Mouse (Mus musculus) spleen, postnatal 36 days (tissue): ENCODE results near the gene Pms2.

Source experiments
- DNase-seq, 2 experiments: peaks; one replicate each; pipeline ENCODE4 v3.0.0; 2022; ENCODE audit warnings: low spot score in 2 of 2, mixed read lengths in 1 of 2

The Pms2 gene

DNA sequence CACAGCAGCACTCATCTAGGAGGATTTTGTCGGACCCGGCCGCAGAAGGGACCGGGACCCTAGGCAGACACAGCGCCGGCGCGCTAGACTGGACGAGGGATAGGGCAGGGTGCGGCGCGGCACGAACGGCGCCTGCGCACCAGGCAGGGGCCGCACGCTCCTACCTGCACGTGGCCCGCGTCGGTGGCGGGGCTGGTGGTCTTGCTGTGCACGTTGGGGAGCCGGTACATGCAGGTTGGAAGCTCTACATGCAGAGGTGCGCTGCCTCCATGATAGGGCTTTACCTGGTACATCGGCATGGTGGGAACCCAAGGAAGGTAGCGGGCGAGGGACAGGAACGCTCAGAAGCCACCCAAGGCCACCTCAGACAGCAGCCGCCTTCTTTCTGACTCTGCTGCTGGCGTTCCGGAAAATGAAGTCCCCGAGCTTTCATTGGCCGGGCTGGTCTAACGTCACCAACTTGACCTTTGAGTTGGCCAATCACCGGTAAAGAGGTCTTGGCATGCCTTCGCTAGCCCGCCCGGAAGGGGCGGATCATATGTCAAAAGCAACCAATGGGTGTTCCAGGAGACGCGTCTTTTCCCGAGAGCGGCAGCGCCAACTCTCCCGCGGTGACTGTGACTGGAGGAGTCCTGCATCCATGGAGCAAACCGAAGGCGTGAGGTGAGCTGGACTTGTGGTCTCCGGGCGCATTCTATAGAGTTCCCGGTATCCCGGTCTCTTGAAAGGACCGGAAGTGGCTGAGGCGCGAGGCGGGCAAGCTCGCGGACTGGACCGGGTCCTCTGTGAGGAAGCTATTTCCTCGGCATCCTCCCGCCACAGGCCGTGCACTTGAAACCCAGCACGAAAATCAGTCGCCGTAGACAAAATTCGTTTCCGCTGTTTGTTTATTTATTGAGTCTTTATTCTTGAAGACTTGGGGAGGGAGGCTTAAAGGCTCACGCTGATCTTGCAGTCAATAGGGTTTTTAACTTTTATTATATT is at the start of gene Pms2, which contains the start of gene Aimp2:
Gene Pms2, plus strand, starts transcription at position 548 of the 984 bp plus-strand sequence.
Gene Aimp2, minus strand, starts transcription at position 431 of the 984 bp plus-strand sequence.
- peak; percentile 96 to 97 for DNase-seq

DNA sequence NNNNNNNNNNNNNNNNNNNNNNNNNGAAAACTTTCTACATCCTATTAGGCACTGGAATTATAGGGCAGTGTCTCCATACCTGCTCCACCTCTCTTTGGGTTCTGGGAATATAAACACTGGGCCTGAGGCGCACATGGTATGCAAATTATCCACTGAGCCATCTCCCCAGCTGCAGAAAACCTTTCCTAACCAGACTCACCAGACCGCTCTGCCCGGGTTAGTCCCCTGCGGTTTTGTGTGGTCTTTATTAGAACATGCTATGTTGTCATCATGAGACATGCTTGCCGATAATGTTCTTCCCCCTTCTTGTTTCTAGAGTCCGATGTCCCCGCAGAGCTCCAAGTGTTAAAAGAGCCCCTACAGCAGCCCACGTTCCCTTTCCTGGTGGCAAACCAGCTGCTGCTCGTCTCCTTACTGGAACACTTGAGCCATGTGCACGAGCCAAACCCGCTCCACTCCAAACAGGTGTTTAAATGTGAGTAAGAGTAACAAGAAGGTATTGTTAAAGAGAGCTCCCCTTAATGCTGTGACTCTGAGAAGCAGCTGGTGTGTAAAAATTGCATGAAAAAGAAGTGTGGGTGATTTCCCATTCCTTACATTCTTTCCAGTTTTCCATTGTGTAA is 38.1 kb upstream of the Pms2 start:
- peak; percentile 30 to 33 for DNase-seq

GRCm38 (mm10) chr5:143874571-143874970 is 35.2 kb upstream of the Pms2 start:
- DNase-seq = no peak

DNA sequence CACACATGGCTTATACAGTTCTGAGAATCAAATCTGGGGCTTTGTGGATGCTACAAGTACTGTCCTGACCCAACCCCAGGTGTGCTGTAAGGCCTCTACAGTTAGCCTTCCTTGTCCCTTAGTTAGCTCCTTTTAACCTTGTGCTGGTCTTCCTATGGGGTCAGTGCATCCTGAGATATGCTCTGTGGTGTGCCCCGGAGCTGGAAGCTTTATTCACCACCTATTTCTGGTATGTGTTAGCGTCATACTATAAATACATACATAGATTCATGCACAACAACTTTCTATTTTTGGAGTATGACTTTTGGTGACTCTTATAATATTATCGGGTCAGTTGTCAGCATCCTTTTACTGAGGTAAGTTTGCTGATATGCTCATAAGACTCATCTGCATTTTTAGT is 24.5 kb upstream of the Pms2 start:
- no peak for DNase-seq

- DNase-seq = no peak
Observed at GRCm38 (mm10) chr5:143890741-143891140, 19.0 kb upstream of the Pms2 start.

DNA sequence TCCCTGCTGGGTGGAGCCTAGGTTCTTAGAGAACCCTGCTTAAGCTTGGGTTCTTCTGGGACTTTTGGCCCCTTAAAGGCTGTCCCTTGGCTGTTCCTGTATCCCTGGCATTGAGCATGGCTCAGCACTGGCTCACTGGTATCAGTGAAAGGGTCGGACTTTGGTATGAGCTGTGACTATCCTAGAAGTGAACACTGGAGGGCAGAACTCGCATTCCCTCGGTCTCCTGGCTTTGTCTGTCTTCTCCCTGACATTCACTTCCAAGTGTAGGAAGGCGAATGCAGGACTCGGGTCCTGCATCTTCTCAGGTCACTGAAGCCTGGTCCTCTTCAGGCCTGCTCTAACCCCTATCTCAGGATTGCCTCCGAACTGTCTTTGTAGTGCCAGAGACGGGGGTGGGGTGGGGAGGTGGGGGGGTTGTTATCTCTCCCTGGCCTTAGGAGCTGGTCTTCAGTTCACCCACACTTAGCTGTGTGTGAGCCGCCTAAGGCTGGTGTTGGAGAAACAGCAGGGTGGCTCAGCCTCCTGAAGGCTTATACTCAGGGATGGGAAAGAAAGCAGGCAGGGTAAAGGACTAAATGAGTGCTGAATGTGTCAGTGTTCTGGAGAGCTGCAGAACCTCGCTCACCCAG is 17.4 kb upstream of the Pms2 start:
- no peak for DNase-seq

- DNase-seq = no peak
Observed at GRCm38 (mm10) chr5:143893396-143893795, 16.4 kb upstream of the Pms2 start.

GRCm38 (mm10) chr5:143897635-143898330 is 12.0 kb upstream of the Pms2 start, which contains the start of gene Ankrd61:
Gene Ankrd61 (minus strand): TSS chr5:143897685.
- DNase-seq = no peak

DNA sequence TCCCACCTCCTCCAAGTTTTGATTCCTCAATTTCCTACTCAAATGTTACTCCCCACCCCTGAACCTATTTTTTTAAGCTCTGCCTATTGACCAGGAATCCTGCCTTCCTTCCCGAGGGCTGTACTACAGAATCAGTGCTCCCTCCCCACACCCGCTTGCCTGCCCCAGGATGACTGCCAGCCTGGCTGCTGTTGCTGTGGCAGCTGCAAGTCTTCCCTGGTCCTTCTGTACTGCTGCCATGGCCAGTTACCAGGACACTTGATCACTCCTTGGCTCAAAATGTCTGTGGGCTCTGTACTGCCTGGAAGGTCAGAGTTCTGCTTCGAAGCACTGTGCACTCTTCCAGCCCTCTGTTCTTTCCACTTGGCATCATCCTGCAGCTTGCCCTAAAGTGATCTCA is 7.7 kb upstream of the Pms2 start:
- no peak for DNase-seq

GRCm38 (mm10) chr5:143903813-143904212 is 6.0 kb upstream of the Pms2 start:
- no peak for DNase-seq

DNA sequence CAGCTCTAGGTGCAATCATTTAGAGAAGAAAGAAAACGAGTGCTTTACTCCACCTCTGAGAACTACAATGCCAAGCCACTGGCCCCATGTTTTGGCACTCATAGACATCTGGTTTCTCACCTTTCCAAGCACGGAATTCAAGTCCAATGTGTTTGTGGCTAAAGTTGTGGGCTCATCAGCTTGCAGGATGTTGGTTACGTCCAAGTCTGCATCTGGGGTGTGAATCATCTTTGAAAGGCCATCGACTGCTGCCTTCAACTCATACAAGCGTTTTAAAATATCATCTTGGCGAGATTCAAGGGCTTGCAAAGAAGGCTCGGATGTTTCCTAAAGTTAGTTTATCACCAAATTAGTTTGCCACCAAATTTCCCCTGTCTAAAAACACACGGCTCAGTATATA is 3.3 kb upstream of the Pms2 start:
- DNase-seq = no peak

- DNase-seq = no peak
Observed at GRCm38 (mm10) chr5:143908926-143909325, 838 bp upstream of the Pms2 start.

- DNase-seq = no peak
Observed at GRCm38 (mm10) chr5:143916221-143916620, 6.5 kb downstream of the Pms2 start.

GRCm38 (mm10) chr5:143917418-143917817 is 7.7 kb downstream of the Pms2 start:
- peak; percentile 50 to 60 for DNase-seq

DNA sequence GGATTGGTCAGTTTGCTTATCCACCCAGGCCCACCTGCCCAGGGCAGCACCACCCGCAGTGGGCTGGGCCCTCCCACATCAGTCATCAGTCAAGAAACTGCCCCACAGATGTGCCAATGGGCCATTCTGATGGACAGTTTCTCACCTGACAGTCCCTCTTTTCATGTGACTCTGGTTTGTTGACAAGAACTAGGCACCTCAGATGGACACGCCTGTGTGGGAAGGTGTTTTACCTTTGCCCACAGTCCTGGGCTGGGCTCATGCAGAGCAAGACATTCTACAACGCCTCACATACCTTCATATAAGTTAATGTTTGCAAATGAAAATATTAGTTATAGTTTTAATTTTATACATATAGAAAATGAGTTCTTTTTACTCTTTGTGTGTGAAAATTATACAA is 8.4 kb downstream of the Pms2 start:
- DNase-seq = no peak

- peak in 1 of 2 experiments; percentile 13 for DNase-seq
Observed at GRCm38 (mm10) chr5:143924781-143925452, 15.2 kb downstream of the Pms2 start.

GRCm38 (mm10) chr5:143927875-143928274 is 18.1 kb downstream of the Pms2 start, which contains the start of gene Gm42421:
Gene Gm42421 (plus strand): TSS chr5:143928175.
- no peak for DNase-seq

DNA sequence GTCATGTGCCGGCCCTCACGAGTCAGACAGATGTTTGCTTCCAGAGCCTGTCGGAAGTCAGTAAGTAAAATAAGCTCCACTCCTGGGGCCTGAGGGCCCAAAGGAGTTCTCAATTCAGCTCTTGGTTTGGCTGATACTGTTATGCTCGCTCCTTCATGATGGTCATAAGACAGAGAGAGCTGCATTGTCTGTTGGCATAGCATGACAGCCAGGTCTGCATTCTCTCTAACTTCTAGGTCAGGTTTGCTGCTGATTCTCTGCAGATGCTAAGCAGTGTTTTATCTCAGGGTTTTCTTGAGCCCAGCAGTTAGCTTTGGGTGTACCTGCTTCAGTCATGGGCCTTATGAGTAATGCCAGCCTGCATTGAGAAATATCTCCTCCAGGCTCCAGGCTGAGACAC is 19.5 kb downstream of the Pms2 start:
- DNase-seq = no peak

DNA sequence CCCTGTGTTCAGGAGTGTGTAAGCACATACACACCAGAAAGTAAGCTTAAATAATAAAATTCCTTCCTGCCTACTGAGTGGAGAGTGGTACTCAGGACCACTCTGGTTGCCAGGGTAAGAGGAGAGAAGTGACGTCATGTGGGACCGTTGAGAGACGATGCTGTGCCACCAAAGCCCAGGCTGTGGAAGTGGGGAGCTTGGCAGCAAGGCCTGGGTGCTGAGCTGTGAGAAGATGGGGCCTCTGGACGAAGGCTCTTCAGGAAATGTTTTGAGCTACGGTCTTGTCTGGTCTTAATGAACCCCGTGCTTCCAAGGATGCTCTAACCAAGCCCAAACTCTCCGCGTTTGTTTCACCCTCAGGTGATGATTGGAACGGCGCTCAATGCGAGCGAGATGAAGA is 20.9 kb downstream of the Pms2 start:
- no peak for DNase-seq

DNA sequence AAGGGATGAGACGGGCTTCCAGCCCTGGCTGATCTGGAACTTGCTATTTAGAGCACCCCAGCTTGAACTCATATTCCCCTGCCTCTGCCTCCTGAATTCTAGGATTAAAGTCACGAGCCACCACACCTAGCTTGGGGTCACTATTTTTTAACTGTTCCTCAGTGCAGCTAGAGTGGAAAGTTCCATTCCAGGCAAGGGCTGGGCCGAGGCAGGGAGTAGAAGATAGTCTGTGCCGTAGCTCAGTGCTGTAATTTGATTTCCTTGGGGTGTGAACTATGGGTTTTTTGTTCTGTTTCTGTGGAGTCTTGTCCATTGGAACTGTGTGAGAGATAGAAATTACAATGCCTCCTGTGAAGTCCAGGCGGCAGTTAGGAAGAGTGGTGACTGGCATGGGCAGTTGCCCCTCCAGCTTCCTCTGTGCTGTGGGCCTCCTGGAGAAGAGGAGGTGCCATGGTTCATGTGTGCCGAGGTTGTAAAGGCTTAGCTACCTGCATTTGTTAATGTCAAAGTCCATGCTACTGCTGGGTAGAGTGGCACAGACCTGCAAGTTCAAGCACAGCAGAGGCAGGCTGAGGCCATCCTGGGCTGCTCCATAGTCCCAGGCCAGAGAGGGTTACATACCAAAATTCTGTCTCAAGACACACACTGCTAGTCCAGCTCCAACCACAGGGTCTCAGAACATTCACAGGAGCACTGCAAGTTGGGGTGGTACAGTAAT is 22.3 kb downstream of the Pms2 start:
- no peak for DNase-seq
